Mouse (Mus musculus) layer of hippocampus, adult 11-12 months (tissue): ENCODE measurements around the gene Smtnl1.

Experiments used
- DNase-seq: peaks from one replicate; pipeline ENCODE4 v3.0.0; 2022; ENCODE audit warnings: low spot score

Smtnl1 gene

DNA sequence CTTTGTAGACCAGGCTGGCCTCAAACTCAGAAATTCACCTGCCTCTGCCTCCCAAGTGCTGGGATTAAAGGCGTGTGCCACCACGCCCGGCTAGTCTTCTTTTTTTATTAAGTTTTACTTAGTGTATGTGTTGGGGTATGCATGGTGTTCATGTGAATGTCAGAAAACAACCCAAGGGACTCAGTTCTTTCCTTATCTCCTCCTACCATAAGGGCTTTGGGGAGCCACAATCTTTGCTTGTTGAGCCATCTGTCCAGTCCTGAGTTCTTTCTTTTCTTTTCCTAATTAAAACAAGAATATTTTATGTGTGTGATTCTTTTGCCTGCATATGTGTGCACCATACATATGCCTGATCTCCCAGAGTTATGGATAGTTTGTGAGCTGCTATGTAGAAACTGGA is 29.3 kb downstream of the Smtnl1 start:
- DNase-seq = no peak

DNA sequence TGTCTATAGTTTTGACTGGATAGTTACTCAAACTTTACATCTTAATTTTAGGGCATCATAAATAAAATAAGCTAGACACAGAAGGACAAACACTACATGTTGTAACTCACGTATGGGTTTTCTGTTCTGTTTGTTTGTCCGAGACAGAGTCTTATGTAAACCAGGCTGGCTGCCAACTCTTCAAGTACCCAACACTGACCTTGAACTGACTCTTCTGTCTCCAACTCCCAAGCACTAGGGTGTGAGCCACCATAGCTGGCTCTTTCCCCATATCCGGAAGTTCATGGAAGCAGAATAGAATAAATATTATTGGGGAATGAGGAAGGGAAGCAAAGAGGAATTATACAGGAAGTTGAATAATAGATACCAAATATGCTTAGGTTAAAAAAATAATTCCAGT is 29.9 kb downstream of the Smtnl1 start:
- no peak for DNase-seq

DNA sequence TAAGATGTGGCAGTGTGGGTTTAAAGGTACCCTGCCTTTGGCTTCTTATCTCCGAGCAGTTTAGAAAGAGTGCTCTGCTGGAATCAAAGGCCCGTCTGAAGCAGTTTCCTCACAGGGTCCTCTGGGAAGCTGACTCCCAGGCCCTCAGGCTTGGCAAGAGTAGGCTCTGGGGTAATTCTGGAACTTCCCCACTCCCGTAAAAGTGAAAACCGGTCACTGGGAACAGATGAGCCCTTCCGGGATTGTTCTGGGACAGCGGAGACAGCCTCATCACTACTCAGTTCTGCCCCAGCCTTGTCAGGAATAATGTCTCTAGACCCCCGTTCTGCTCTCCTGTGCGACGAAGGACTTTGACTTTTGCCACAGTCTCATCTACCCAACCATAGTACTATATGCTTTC is 32.0 kb downstream of the Smtnl1 start:
- DNase-seq = no peak

DNA sequence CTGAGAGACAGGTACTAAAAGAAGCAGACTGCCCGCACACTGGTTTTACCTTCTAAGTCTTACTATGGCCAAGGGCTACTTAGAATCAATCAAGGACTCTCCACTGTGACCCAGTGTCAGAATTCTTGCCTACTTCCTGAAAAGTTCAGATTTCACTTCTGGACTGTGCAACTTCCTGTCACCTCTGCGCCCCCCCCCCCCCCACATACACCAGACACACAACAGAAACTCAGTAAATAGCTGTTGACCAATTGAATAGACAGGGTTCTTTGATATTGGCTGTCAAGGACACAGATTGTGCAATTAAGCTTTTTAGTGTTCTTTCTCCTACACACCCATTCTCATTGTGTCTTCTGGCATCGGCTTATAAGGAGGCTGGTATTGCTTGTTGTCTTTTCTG is 34.1 kb downstream of the Smtnl1 start:
- DNase-seq = no peak

DNA sequence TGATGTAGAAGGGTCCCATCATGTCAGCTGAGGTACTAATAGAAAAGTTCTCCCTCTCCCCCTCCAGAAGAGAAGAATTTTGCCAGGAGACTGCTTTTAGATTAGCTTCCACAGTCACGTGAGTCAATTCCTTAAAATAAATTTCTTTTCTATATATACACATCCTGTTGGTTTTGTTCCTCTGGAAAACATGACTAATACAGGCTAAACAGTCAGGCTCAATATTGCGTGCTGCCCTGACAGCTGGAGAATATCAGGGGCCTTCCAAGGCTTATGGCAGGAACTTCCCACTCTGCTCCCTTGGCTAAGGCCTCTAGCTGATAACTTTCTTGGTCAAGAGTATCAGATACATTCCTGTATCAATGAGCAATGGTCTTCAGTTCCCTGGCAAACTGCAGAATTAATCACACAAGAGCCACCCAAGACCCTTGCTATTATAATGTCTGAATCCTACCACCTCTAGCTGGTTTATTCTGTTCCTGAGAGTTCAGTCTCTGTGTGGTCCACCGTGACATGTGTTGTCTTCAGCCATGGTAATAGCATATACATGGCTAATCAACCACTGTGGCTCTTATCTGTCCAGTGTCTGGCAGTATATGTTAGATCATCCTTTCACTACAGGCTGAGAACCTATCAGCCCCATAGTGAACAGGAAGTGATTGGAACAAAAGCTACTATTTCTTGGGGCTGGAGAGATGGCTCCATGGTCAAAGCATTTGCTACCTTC is 38.4 kb downstream of the Smtnl1 start:
- no peak for DNase-seq

DNA sequence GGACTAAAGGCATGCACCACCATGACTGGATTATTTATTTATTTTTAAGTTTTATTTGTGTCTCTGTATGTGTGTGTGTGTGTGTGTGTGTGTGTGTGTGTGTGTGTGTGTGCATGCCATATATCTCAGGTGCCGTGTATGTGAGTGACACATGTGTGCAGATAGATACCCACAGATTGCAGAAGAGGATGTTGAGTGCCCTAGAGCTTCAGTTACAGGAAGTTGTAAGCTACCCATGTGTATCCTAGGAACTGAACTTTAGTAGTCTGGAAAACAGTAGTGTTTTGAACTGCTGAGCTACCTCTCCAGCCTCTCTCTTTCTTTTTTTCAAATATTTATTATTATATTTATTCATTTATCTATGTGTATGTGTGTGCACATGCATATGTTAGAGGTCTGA is 39.1 kb downstream of the Smtnl1 start:
- DNase-seq = no peak

DNA sequence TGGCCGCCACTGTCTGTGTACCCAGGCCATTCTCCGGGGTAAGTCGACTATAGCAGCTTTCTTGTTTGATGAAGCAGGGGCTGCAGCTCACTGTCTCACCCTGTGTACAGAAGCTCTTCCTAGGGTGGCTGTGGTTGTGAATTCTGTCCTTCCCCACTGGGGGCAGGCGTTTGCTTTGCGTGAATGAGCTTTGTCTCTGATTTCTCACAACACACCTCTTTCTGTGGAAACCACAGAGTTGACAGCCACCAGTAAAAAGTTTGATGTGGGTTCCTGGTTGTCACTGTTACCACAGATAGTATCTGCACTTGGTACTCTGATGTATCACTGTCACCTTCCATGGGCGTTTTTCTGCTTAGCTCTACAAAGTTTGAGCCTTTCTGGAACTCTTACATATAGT is 43.2 kb downstream of the Smtnl1 start:
- DNase-seq = no peak

DNA sequence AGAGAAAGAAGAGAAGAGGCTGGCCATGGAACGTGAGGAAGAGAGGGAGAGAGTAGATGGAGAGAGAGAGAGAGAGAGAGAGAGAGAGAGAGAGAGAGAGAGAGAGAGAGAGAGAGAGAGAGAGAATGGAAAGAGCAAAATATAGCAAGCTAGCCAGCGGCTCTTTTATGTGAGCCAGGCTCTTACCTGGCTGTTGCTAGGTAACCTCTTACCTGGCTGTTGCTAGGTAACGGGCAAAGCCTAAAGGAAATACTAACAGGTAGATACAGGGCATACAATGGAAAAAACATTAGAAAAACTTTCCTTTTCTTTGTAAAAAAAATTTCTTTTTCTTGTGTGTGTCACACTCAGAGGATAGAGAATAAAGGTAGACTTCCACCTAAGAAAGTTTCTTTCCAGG is 44.7 kb downstream of the Smtnl1 start:
- DNase-seq = no peak

DNA sequence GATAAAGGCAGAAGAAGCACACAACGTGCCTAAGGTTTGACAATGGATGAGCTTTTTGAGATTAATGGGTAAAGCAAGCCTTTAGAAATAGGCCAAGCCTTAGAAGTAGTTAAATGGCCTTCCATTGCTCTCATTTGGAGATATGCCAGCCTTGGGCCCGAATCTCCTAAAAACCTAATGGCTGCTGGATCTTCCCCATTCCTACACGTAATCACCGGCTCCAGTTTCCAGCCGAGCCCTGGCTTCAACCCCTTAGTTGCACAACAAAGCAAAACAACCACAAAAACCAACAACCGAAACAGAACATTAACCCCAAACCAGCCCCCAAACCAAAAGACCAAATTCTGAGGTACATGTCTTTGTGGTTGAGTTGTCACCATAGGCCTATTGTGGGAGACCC is 46.8 kb downstream of the Smtnl1 start:
- DNase-seq = no peak

DNA sequence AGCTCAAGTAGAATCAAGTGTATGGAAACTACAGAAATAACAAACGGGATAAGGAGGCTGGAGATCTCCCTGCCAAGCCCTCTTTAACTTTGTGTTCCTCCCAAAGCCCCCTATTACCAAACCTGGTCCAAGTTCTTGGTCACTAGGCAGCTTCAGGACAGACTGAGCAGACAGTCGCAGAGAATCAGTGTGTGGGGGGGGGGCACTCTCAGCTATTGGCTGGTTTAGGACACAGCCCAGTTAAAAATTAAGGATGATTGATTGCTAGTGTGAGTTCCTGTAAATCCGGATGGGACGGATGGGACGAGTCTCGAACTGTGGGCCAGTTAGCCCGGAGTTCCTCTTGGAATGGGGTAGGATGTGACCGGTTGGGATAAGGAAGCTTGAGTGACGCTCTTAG is 47.2 kb downstream of the Smtnl1 start, which contains the start of gene Serping1:
Serping1 (minus strand) TSS at position 204 of the 400 bp plus-strand sequence.
- DNase-seq = no peak

DNA sequence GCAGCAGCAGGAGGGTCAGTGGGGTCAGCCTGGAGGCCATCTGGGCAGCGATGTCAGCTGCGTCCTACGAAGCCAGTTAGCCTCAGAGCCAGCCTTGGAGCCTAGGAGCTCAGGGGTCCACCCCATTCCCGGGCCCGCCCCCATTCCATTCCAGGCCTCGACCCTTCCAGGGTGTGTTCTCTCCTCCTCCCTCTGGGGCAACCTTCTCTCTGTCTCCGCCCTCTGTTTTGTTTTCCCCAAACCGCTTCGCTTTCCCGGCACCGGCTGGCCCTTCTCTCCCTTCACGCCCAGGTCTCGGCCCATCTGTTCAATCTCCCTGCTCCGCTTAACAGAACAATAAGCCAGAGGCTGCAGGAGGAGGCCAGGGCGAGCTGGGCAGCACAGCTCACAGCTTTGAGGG is 47.7 kb downstream of the Smtnl1 start:
- DNase-seq = peak; percentile 18

DNA sequence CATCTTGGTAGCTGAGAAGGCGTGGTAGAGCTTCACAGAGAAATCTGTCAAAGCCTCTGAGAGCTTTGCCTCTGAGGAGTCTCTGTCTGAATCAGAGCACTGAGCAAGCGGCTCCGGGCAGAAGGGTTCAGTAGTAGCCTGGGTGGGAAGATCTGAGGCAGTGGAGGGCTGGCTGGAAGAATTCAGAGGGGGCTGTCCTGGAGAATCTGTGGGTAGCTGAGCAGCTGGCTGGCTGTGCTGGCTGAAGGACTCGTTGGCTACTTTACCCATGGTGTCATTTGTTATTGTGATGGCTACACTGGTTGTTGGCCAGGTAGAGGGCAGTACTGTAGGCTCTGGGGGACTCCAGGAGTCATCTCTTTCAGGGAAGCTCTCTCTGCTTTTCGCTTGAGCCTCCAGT is 49.3 kb downstream of the Smtnl1 start:
- no peak for DNase-seq

DNA sequence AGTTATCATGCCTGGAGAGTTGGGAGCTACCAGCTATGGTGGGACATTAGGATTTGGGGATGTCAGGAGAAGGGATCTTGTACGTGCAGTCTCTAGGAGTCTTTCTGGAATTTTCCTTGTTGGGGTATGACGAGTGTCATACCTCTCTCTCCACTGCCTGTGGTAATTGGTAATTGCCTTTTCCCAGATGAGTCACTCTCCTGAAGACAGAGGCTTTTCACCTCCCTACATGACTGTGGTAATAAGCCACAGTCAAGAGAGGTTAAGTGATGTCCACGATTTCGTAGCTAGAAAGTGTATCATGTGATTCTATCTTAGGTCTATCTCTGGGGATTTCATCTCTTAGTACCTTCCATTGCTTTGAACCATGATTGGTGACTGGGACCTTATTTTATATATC is 50.0 kb downstream of the Smtnl1 start:
- no peak for DNase-seq

DNA sequence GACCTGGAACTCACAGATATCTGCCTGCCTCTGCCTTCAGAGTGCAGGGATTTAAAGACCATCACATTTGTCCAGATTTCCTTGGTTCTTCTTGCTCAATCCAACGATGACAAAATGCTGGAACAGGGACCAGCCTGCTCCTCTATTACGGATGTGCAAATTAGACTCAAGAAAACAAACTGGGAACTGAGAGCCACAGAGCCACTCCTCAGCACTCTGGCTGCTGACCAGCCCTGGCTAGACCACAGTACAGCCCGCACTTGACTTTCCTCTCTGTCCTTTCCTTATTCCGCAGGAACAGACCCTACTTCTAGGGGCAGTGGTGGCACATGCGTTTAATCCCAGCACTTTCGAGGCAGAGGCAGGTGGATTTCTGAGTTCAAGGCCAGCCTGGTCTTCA is 52.0 kb downstream of the Smtnl1 start:
- no peak for DNase-seq

DNA sequence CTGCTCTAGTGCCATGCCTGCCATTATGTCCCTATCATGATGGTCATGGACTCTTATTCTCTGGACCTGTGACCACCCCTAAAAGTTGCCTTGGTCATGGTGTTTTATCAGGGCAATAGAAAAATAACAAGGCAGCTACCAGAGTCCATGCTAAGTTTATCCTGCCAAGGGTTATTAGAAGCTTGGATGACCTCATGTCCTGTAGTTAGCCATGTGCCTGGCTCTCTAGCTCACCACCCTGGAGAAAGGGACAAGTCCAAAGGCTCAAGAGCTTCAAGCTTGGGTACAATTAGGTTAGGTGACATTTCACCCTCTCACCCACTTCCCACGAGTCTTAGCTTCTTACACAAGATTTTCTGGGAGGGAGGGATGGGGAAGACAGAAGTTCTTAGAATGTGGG is 59.6 kb downstream of the Smtnl1 start:
- DNase-seq = no peak

DNA sequence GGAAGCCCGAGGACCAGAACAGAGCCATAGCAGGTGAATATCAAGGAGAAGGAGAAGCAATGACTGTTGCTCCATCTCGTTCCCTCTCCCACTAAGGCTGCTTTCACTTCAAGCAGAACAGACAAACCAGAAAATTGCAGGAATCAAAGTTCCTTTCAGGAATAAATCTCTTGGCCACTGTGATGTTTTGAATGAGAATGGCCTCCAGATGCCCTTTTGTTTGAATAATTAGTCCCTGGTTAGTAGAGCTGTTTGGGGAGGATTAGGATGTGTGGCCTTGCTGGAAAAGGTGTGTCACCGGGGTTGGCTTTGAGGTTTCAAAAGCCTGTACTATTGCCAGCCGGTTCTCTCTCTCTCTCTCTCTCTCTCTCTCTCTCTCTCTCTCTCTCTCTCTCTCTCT is 60.2 kb downstream of the Smtnl1 start:
- no peak for DNase-seq

DNA sequence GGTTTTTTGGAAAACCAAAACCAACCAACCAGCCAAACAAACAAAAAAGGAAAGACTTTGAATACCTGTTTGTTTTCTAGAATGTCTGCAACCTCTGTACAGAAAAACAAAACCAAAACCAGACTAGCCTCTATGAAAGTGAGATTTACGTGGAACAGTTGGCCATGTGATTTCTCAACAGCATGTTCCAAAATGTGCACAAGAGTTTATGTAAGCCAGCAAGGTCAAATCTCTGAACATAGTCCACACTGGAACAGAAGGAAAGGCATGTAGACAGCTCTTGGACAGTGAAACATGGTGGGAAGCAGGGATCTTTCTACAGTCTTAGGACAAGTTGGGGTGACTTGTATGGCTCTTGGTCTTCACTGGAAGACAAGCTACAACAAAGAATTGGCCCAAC is 60.6 kb downstream of the Smtnl1 start:
- no peak for DNase-seq

DNA sequence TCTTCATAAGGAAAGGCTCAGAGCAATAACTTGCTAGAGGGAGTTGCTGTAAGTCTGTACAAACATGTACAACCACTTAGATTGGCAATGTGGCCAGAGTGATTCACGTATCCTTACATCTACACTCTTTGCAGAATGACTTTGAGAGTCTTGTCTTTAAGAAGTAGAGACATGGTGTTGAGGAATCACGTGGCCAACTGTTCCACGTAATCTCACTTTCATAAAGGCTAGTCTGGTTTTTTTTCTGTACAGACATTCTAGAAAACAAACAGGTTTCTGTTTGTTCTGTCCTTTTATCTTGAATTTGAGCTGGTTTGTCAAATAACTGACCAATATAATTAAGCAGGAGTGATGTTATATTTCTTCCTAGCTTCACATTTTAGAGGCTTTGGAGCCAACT is 61.1 kb downstream of the Smtnl1 start:
- DNase-seq = no peak
